Mouse (Mus musculus): ENCODE measurements around the gene Fkbp2.
"Not testable (repeated sequence)": the region's sequence is repeated elsewhere in the genome, so short reads cannot be mapped to it uniquely, and the experiment has no call there.

Gene Fkbp2

DNA sequence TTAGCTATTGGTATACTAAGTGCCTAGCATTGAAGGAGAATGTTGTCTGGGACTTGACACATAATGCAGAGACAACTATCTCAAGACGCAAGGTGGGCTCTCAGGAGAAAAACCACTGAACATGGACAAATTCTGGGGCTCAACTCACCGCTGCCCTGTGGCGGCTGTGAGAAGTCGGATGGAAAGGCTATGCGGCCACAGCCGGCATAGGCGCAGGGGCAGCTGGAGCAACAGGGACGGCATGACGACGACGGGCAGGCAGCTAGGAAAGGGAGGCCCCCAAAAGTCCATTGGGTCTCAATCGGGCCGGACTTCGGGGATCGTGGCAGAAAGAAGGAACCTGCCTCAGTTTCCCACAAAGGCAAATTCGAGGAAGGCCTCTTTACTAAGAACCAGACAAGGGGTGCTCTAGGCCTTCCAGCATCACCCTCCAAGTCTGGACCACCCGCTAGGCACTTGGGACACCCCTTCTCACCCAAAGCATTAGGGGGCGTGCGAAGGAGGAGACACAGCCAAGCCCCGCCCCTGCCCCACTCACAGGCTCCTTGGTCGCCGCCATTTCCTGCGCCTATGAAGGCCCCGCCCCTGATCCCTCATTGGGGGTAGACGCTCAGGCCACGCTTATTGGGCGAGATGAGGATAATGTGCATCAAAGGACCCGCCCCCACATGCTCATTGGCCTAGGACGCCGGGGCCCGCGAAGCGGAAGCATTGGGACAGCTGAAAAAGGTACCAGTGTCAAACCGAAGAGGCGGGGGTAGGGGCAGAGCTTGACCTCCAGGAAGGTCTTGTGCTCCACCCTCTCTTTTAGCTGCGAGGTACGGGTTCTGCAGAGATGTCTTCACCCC lies 11.9 kb upstream of the Fkbp2 start, which contains the start of gene Dnajc4:
TSS of gene Dnajc4 (minus strand) at position 562 of the 848 bp plus-strand sequence.
- intact Hi-C loops (cut with DNase I) = no loop called here

DNA sequence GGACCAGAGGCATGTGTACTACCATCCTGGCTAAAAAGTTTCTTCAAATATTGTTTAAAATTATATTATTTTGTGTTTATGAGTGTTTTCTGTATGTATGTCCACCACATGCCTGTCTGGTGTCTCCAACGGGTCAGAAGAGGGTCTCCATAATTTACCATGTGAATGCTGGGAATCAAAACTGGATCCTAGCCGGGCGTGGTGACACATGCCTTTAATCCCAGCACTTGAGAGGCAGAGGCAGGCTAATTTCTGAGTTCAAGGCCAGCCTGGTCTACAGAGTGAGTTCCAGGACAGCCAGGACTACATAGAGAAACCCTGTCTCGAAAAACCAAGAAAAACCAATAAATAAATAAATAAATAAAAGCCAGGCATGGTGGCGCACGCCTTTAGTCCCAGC lies 10.9 kb upstream of the Fkbp2 start:
- intact Hi-C loops (cut with DNase I) = not testable (repeated sequence)

DNA sequence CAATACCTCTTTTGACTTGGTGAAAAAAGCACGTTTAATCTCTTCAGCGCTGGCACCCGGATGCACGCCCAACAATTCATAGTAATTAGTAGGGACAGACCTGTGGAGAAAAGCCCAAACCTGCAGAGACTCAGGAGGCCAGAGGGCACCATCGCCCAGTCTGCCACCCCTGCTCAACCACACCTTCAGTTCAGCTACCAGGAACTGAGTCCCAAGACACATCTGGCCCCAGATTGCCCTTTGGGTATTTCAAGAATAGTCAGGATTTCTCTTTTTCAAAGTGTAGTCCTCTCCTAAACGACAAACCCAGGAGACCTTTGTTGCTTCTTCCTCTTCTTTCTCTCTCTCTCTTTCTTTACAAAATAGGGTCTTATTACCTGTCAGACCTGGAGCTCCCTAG lies 10.4 kb upstream of the Fkbp2 start:
- intact Hi-C loops (cut with DNase I) = no loop called here

DNA sequence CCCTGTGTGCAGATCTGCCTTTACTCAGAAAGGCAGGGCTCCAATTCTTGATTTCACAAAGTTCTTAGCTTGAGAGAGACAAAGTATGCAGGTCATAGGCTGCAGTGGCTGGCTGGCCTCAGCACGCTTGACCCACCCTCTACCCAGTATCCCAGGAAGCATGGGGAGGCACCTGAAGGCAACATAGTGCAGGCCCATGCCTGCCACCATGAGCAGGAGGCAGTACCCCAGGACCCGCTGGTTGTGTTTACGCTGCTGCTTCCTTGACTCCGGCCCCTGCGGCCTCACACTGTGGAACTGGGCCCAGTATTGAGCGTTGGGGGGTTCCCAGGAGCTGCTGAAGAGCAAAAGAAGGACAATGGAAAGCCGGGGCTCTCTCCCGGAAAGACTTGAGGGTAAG lies 8.9 kb upstream of the Fkbp2 start:
- intact Hi-C loops (cut with DNase I) = no loop called here

DNA sequence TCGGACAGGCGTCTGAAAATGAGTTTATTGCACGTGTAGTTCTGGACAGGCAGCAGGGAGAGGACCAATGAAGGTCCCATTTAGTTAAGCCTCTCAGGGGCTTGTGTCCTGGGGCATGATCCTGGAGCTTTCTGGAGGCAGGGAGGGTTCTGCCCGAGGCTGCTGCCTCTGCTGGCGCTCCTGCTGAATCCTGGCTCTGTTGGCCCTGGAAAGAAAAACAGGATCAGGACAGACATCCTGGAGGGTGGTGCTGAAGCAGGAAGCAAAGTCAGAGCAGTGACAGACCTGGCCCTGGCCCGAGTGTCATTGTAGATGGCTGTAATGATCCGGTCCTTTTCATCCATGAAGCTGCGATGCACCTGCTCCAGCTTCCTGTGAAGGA lies 7.6 kb upstream of the Fkbp2 start:
- intact Hi-C loops (cut with DNase I) = no loop called here

DNA sequence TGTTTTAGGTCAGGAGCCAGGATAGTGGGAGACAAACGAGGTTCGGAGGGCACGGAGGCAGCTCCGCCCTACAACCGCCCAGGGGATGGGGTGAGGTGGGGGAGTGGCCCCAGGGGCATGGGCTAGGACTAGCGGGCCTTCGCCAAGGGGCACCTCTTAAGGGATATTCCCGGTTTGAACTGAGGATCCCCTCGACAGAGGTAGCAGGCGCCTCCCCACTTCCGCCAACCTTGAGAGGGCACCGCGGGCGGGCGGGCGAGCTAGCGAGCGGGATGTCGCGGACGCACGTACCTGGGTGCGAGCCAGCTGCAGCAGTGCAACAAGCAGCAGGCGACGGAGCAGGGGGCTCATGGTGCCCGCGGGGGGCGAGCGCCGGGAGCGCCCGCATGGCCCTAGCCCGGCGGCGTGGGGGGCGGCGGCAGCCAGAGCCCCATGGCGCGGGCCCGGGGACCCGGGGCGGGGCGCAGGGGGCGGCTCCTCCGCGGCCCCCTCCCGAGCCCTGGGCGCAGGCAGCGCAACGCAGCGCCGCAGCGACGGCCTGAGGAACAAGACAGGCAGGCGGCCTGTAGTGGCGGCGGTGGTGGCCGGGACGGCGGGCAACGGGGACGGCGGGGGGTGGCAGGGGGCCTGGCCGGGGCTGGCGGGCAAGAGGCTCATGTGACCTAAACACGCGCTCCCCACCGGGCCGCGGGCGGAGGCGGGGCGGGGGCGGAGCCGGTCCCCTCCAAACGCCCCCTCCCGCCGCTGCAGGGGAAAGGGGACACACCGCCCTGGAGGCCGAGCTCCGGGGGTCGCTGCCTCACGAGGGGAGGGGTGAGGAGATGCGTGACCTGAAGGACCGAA lies 7.0 kb upstream of the Fkbp2 start, which contains the start of gene Vegfb:
TSS of gene Vegfb (minus strand) at position 591 of the 843 bp plus-strand sequence.
- intact Hi-C loops (cut with DNase I) = no loop called here

DNA sequence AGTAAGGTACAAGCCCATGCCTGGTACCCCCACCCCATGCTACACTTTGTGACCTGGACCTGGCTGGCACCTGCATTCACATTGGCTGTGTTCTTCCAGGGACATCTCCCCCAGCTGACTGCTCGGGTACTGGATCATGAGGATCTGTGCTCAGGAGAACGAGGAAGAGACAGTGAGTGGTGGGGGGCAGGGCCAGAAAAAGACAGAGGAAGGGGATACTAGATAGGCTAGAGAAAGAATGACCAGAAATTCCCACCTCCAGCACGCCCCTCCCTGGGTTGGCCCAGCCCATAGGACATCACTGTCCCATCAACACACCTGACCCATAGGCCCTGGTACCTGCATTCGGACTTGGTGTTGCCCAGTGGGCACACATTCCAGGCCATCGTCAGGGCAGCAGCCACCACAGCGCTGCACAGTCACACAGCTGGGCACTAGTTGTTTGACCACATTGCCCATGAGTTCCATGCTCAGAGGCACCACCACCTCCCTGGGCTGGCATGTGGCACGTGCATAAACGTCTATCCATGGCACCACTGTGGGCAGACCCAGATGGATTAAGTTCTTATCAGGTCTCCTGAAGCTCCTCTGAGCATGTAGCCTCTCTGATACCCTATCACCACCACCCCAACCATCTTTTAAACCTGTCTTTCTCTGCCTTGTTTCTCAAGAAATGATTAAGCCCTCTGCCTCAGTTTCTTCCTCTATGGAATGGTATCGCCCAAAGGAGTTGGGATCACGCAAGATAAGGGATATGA lies 5.8 kb upstream of the Fkbp2 start:
- intact Hi-C loops (cut with DNase I) = no loop called here

DNA sequence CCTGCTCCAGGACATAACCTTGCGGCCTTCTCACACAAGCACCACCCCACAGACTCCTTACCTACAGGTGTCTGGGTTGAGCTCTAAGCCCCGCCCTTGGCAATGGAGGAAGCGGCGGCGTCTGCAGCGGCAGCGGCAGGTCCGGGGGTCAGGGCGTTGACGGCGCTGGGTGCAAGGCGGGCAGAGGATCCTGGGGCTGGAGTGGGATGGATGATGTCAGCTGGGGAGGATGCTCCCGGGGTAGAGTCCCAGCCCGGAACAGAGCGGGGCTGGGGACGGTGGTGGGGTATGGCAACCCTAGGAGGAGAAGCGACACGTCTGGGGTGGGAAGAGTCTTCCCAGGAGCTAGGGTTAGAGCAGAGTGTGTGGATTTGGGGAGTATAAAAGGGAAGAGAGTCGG lies 5.0 kb upstream of the Fkbp2 start:
- intact Hi-C loops (cut with DNase I) = no loop called here

DNA sequence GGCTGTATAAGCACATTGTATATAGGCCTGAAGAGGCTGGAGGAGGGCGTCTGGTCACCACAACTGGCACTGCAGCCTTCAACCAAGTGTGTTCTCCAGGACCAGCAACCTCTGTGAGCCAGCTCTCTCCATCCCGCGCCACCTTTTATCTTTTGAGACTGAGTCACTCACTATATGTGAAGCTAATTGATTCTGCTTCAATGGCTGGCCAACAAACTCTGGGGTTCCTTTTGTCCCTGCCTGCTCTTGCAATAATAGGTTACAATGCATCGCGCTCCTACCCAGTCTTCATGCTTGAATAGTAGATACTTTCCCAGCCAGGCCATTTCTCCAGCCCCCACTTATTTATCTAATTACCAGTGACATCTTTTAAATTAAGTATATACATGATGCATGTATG lies 3.3 kb upstream of the Fkbp2 start:
- intact Hi-C loops (cut with DNase I) = no loop called here

DNA sequence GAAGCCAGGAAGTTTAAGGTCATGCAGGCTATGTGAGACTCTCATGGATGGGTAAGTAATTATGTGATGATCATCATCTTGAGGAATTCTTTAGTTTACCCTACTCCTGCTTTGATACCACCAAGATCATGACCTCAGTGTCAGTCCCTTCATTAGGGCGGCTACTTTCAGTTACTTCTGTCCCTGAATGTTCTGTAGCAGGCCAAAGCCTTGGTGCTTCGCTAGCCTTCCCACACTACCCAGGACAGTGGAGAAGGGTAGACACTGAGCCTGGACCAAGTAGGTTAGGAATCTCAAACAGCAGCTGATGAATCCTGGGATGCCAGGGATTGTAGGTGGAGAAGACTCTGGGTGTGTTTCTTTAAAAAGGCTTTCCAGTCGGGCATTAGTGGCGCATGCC lies 1.2 kb upstream of the Fkbp2 start:
- intact Hi-C loops (cut with DNase I) = no loop called here

DNA sequence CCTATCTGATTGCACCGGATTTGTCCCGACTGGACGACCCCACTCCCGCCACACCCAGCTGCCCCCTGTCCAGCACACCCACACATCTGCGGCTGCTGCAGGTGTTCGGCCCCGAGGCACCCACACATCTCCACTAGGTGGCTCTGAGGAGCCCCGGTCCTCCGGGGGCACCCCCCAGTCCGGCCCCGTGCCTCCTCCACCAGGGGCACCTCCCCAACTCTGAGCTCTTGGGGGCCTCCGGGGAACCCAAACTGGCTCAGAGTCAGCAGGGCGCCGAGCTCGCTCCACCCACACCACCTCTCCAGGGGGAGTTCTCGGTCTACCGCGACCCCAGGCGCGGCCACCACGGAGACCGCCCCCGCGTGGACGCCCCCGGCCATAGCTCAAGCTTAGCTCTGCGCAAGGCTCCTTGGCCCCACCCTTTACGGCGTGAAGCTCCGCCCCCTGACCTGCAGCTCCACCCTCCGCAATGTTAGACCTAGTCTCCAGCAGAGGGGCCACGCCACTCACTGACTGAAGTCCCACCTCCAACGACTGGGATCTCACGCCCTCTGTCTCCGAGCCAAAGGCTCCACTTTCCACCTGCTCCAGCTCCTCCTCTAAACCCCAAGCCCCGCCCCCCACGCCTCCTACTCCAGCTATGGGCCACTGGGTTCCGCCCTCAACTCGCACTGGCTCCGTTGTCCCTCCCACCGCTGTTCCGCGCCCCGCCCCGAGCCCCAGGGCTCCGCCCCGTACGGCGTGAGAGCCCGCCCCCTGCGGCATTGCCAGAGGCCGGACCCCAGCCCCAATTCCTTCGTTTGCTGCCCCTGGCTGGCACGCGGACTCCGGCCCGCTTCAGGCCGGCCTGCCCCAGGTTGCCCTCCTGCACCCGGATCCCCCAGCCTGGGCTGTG lies 568 bp downstream of the Fkbp2 start:
- intact Hi-C loops (cut with DNase I) = loop anchor here (5.0 kb wide), 1 partner anchor 37 kb away; the partner anchor contains the start of genes Bad and Gpr137

DNA sequence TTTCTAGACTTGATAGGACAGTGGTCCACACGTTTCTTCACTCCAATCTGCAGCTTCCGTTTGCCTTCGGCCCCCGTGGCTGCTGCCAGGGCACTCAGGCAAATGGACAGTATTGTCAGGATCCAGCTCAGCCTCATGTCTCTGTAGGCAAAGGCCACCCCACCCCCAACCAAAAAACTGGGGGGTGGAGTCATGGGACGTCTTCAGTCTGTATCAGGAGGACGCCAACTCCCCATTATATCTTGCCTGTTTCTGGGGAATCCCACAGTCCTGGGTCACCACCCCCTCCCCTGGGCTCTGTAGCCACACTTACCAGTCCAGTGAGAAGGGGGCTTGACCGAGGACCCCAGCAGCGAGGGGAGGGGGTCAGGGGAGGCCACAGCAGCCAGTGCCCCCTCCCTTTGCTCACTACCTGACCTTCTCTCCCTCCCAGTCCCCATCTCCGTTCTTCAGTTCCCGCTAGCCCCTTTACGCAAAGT lies 1.3 kb downstream of the Fkbp2 start:
- intact Hi-C loops (cut with DNase I) = loop anchor here (5.0 kb wide), 1 partner anchor 37 kb away; the partner anchor contains the start of genes Bad and Gpr137

DNA sequence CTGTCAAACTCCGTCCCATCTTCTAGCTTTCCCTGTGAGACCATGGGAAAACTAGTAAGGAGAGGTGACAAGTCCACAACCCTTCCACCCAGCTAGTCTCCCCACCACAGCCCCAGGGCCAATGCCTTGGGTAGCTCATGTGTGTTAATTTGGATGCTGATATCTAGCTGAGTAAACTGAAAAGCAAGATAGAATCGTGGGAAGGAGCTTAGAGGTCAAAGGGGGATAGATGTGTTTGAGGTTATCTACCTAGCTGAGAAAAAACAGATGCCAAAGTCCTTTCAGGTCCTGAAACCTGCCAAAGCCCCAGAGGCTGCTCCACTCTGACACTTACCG lies 1.7 kb downstream of the Fkbp2 start:
- intact Hi-C loops (cut with DNase I) = loop anchor here (5.0 kb wide), 1 partner anchor 36 kb away; the partner anchor contains the start of genes Bad and Gpr137

DNA sequence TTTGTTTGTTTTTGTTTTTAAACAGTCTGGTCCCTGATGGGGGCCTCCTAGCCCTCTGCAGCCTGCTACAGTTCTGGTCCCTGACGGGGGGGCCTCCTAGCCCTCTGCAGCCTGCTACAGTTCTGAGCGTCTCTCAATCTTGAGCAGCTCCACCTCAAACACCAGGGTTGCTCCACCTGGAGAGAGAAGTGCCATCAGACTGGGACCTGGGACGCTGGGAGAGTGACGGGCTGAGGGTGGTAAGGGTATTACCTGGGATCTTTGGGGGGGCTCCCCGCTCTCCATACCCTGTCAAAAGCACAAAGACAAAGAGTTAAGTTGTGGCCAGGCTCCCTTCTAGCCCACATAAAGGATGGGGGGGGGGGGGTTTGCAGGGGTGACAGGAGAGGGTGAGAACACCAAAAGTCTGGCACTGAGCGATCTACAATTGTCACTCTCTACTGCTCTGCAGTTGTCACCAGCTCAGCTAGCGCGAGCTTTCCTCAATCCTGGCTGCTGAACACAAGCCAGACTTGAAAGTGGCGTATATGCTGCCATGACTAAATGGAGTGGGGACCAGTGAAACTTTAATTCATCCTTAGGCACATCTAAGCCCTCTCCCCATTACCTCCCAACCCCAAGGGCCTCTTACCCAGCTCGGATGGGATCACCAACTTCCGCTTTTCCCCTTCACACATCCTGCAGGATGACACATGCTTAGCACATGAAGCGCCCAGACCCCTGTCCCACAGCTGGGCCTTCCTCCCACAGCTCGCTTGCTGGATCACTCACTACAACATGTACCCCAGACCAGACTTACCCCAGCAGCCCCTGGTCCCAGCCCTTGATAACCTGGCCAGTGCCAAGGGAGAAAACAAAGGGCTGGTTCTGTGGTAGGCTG lies 2.3 kb downstream of the Fkbp2 start:
- intact Hi-C loops (cut with DNase I) = loop anchor here (5.0 kb wide), 1 partner anchor 36 kb away; the partner anchor contains the start of genes Bad and Gpr137

DNA sequence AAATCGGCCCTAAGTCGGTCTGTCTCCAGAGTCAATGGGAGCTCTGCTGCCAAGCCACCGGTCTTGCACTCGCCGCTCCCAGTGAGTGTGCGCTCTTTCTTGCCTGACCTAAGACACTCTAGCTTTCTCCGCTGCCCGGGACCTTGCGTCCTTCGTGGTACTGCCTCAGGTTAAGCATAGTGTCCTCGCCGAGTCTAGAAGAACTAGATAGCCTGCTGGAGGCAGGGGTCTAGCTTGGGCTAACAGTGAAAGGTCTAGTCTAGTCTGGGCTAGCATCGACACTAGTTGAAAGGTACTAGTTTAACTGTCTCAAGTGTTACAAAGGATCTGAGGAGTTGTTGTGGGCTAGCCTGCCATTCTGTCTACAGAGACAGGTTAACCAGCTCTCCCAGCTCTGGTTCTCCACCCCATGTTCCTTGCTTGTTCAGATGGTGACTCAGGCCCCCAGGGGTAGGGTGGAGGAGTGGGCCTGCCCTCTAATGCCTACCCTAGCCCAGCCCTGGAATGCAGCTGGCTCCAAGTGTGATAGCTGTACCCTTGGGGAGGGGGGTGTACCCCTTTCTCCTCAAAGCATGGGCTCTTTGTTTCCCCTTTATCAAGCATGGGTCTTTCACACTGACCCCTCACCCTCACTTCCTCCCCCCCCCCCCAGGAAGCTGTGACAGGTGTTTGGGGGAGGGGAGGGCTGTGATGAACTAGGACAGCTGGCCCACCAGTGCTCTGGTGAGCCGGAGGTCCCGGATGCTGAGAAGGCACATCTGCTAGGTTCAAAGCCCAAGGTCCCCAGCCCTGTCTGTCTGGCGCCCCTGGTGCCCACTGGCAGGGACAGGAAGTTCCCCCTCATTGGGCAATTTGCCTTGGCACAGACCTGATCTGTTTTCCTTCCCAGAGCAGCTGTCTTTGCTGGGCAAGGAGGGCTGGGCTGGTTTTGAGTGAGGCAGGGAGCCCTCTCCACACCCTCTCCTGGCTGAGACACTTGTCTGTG lies 4.5 kb downstream of the Fkbp2 start, which contains the start of gene Plcb3:
TSS of gene Plcb3 (minus strand) at position 934 of the 985 bp plus-strand sequence.
- intact Hi-C loops (cut with DNase I) = loop anchor here (5.0 kb wide), 1 partner anchor 34 kb away; the partner anchor contains the start of genes Bad and Gpr137

DNA sequence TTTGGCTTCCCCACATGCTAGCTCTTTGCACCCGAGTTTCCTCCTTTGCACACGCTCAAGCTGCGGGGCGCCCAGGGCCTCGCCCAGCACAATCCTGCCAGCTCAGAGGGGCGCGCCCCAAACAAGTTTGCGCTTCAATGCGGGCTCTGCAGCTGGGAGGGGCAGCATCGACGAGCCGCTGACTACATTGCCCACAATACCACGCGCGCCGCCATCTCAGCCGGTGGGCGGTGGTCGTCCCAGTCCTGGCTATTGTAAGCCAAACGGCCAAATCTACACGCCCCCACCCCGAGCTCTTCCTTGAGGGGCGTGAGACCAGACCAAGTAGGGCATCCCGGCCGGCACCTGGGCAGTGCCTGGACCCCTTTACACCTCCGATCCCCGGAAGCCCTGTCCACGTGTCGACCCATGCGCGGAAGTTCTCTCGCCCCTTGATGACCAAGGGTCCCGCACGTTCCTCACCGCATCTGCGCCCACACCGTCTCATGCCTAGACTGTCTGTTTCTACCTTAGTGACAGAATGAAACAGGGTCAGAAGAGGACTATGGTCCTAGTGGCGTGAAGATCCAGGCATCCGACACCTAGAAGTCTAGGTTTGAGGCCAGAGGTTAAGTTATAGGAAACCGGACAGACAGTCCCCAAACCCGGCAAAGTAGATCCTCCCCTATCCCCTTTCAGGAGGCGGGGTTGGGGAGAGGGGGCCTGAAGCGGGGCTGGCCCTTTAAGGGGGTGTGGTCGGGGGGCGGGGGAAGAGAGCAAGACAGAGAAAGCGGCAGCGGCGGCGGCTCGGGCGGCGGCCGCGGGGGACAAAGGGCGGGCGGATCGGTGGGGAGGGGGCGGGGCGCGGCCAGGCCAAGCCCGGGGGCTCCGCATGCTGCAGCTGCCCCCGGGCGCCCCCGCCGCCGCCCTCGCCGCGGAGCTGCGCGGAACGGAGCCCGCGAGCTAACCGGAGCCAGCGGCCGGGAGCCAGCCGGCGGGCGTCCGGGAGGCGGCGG lies 5.8 kb downstream of the Fkbp2 start, which contains the start of gene Ppp1r14b:
TSS of gene Ppp1r14b (plus strand) at position 758 of the 995 bp plus-strand sequence.
- intact Hi-C loops (cut with DNase I) = loop anchor here (5.0 kb wide), 2 partner anchors 32 to 47 kb away; partner anchors contain the start of genes Bad, Catsperz and Gpr137
